Mouse (Mus musculus): ENCODE measurements around the gene Cldn34d.

The Cldn34d gene

GRCm38 (mm10) chrX:76602824-76603223 lies at the start of gene Cldn34d:
Cldn34d (minus strand) TSS chrX:76602924.
- DNase-seq (ENCODE audit: inconsistent age in 2 of 2, low spot score in 1 of 2): no peak

- DNase-seq (ENCODE audit: inconsistent age in 2 of 2, low spot score in 1 of 2): peak in 1 of 2 experiments; percentile 22
Measured at GRCm38 (mm10) chrX:76598459-76599206, 4.1 kb downstream of the Cldn34d start.
